Mouse (Mus musculus) heart, embryonic 16.5 days (tissue): ENCODE measurements around the gene Sirt1. TPM values are rescaled to one million over a fixed set of nuclear protein-coding genes. Genes with fewer than 3 reads are reported as not detected.

Experiments
- ATAC-seq: fragments of 200-750 bp; cut with Nextera tagmentation; replicated peaks from 2 replicates; pipeline ENCODE4 v1.8.0; 2017; ENCODE audit warnings: moderate number of reproducible peaks; ENCODE audit not compliant: insufficient read depth, low FRiP score; ENCODE audit errors: extremely low read depth
- H3K27ac ChIP-seq: fragments of 300-500 bp; sonication (generic); 2 replicates; pipeline ENCODE4 v1.5.1; 2014; ENCODE audit warnings: mild to moderate bottlenecking, low read length, control low read depth, moderate library complexity
- H3K27me3 ChIP-seq: fragments of 300-500 bp; sonication (generic); 2 replicates; pipeline ENCODE4 v1.6.1; 2014; ENCODE audit warnings: low read length, mixed read lengths; ENCODE audit not compliant: control insufficient read depth, insufficient read depth
- H3K36me3 ChIP-seq: fragments of 300-500 bp; sonication (generic); 2 replicates; pipeline ENCODE4 v1.6.1; 2014; ENCODE audit not compliant: control insufficient read depth, insufficient read depth
- H3K4me1 ChIP-seq: fragments of 300-500 bp; sonication (generic); 2 replicates; pipeline ENCODE4 v1.6.1; 2014; ENCODE audit warnings: low read length, mixed read lengths; ENCODE audit not compliant: control insufficient read depth, insufficient read depth
- H3K4me2 ChIP-seq: fragments of 300-500 bp; sonication (generic); 2 replicates; pipeline ENCODE4 v1.6.1; 2014; ENCODE audit warnings: low read depth, mild to moderate bottlenecking, control low read depth, low read length
- H3K4me3 ChIP-seq: fragments of 300-500 bp; sonication (generic); 2 replicates; pipeline ENCODE4 v1.5.1; 2014; ENCODE audit warnings: mild to moderate bottlenecking, control low read depth, low read length
- H3K9ac ChIP-seq: fragments of 300-500 bp; sonication (generic); 2 replicates; pipeline ENCODE4 v1.6.1; 2014; ENCODE audit warnings: low read length, control low read depth
- H3K9me3 ChIP-seq: fragments of 300-500 bp; sonication (generic); replicated peaks from 2 replicates; pipeline ENCODE4 v1.6.1; 2016; ENCODE audit warnings: low read length; ENCODE audit not compliant: control insufficient read depth
- WGBS: fragments of 180-500 bp; shearing (Covaris S2); extraction: QIAGEN DNeasy Blood & Tissue Kit; methylation state at CpG from one replicate; pipeline ENCODE4 v1.1.7; 2014; 5-methylcytosine and 5-hydroxymethylcytosine counted together
- polyA plus RNA-seq: library from polyadenylated mRNA; unstranded; fragments of >200 nt; fragmentation: Nextera tagmentation; extraction: Ambion mirVana; gene quantifications from 2 replicates; pipeline ENCODE4 v1.2.1, GENCODE M21; 2015

The Sirt1 gene
- polyA plus RNA-seq, 1 experiment from 2014 or later = 2.7 TPM

GRCm38 (mm10) chr10:63344751-63345150 lies 36.8 kb downstream of the Sirt1 start:
- Histone ChIP-seq H3K36me3 (no peaks in the 10 kb centered on the region), H3K9me3 (no peaks in the 10 kb centered on the region), H3K9ac (no peak overlapping the region), H3K4me2 (no peak overlapping the region), H3K4me3 (no peak overlapping the region), H3K27ac (no peak overlapping the region), H3K27me3 (no peaks in the 10 kb centered on the region), H3K4me1 (no peaks in the 10 kb centered on the region)
- 88% methylated on average over 3 of the region's 3 CpGs for WGBS
- ATAC-seq = no peak

GRCm38 (mm10) chr10:63341351-63341750 lies 40.2 kb downstream of the Sirt1 start:
- ATAC-seq = no peak
- no peak overlapping the region for H3K9ac ChIP-seq
- H3K27me3 ChIP-seq = no peaks in the 10 kb centered on the region
- H3K4me3 ChIP-seq = no peak overlapping the region
- peaks cover 15% of the 10 kb centered on the region for H3K4me1 ChIP-seq
- WGBS = 85% methylated on average over 2 of the region's 2 CpGs
- H3K9me3 ChIP-seq = no peaks in the 10 kb centered on the region
- no peak overlapping the region for H3K27ac ChIP-seq
- no peaks in the 10 kb centered on the region for H3K36me3 ChIP-seq
- no peak overlapping the region for H3K4me2 ChIP-seq

- Histone ChIP-seq H3K27ac (peak overlapping the region; percentile 93), H3K9me3 (no peaks in the 10 kb centered on the region), H3K9ac (peak overlapping the region; percentile 96), H3K4me1 (peaks cover 15% of the 10 kb centered on the region), H3K36me3 (peaks cover 2% of the 10 kb centered on the region; the same call in 1 of the 2 replicates), H3K4me2 (peak overlapping the region; percentile 92), H3K4me3 (peak overlapping the region; percentile 81), H3K27me3 (no peaks in the 10 kb centered on the region)
- under 1% methylated on average over 64 of the region's 74 CpGs for WGBS
- peak; percentile 95 for ATAC-seq
Measured at GRCm38 (mm10) chr10:63338914-63339643, 42.4 kb downstream of the Sirt1 start.

GRCm38 (mm10) chr10:63337951-63338836 lies 43.3 kb downstream of the Sirt1 start:
- Histone ChIP-seq H3K9ac (peak overlapping the region; percentile 96), H3K4me3 (peak overlapping the region; percentile 81), H3K27me3 (no peaks in the 10 kb centered on the region), H3K9me3 (no peaks in the 10 kb centered on the region), H3K4me1 (peaks cover 15% of the 10 kb centered on the region), H3K27ac (peak overlapping the region; percentile 93), H3K4me2 (peak overlapping the region; percentile 92), H3K36me3 (peaks cover 2% of the 10 kb centered on the region; the same call in 1 of the 2 replicates)
- WGBS = under 1% methylated on average over 90 of the region's 113 CpGs
- ATAC-seq = peak; percentile 75

DNA sequence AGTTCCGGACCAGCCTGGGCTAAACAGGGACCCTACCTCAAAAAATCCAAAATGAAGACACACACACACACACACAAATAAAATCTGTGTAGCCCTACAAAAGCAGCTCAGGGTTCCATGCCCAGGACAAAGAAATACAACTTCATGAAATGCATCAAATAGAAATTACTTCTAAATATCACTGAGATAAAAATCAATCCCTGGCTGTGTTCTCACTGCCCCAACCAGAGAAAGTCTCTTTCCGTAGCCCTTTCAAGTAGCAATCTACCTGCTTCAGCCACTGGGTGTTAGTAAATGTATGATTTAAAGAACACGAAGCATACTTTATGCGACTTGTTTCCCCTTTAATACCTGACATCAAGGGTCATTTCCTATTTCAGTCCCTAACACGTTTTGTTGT lies 44.2 kb downstream of the Sirt1 start:
- H3K4me1 ChIP-seq = peaks cover 15% of the 10 kb centered on the region
- no peak for ATAC-seq
- H3K27me3 ChIP-seq = no peaks in the 10 kb centered on the region
- H3K27ac ChIP-seq = no peak overlapping the region
- WGBS = 21% methylated on average over 5 of the region's 5 CpGs
- H3K4me2 ChIP-seq = peak overlapping the region; percentile 92
- H3K36me3 ChIP-seq = peaks cover 4% of the 10 kb centered on the region; the same call in 1 of the 2 replicates
- H3K4me3 ChIP-seq = peak overlapping the region; percentile 81
- peak overlapping the region; percentile 96 for H3K9ac ChIP-seq
- no peaks in the 10 kb centered on the region for H3K9me3 ChIP-seq

DNA sequence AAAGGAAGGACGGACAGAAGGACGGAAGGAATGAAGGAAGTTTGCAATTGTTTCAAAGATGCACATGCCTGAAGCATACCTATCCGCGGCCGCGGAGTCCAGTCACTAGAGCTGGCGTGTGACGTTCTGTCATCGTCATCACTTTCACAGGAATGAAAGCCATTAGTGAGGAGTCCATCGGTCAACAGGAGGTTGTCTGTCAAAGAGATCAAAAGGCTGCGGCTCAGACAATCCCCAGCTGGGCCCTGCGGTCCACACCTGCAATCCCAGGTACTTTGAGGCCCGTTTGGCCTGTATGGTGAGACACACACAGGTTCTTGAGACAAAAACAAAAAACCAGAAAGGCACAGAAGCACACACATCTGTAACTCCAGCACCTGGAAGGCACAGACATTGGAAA lies 44.6 kb downstream of the Sirt1 start:
- H3K4me1 ChIP-seq = peaks cover 15% of the 10 kb centered on the region
- WGBS = 54% methylated on average over 13 of the region's 13 CpGs
- no peaks in the 10 kb centered on the region for H3K9me3 ChIP-seq
- peak overlapping the region; percentile 81 for H3K4me3 ChIP-seq
- H3K27ac ChIP-seq = no peak overlapping the region
- H3K36me3 ChIP-seq = peaks cover 4% of the 10 kb centered on the region; the same call in 1 of the 2 replicates
- no peaks in the 10 kb centered on the region for H3K27me3 ChIP-seq
- no peak for ATAC-seq
- H3K9ac ChIP-seq = peak overlapping the region; percentile 96
- peak overlapping the region; percentile 92 for H3K4me2 ChIP-seq

- Histone ChIP-seq H3K4me1 (no peaks in the 10 kb centered on the region), H3K4me2 (no peak overlapping the region), H3K9ac (no peak overlapping the region), H3K27ac (no peak overlapping the region), H3K27me3 (no peaks in the 10 kb centered on the region), H3K9me3 (no peaks in the 10 kb centered on the region), H3K36me3 (peaks cover 25% of the 10 kb centered on the region), H3K4me3 (no peak overlapping the region)
- 75% methylated on average over 1 of the region's 1 CpGs for WGBS
- ATAC-seq = peak; percentile 63; the same call in 1 of the 2 replicates
Measured at GRCm38 (mm10) chr10:63327091-63327490, 54.4 kb downstream of the Sirt1 start.

GRCm38 (mm10) chr10:63313726-63314125 lies 67.8 kb downstream of the Sirt1 start:
- Histone ChIP-seq H3K4me3 (no peak overlapping the region), H3K9me3 (no peaks in the 10 kb centered on the region), H3K27me3 (no peaks in the 10 kb centered on the region), H3K9ac (no peak overlapping the region), H3K36me3 (peaks cover 43% of the 10 kb centered on the region), H3K4me2 (no peak overlapping the region), H3K4me1 (no peaks in the 10 kb centered on the region), H3K27ac (no peak overlapping the region)
- 92% methylated on average over 1 of the region's 1 CpGs for WGBS
- no peak for ATAC-seq
